Mouse (Mus musculus): ENCODE measurements around the gene Clasp1. TPM values are rescaled to one million over a fixed set of nuclear protein-coding genes. Genes with fewer than 3 reads are reported as not detected.
A peak's percentile ranks its signal among the peaks of the same experiment; 100 is the strongest.

Clasp1 gene
- total RNA-seq, 2 experiments from 2014 or later: 91.0 to 94.3 TPM

GRCm38 (mm10) chr1:118492811-118493210, 104.0 kb downstream of the Clasp1 start:
- no peak for DNase-seq (ENCODE audit: low spot score in 2 of 2)

- DNase-seq (ENCODE audit: low spot score in 2 of 2): no peak
These were observed 105.7 kb downstream of the Clasp1 start for GRCm38 (mm10) chr1:118494551-118494950.

GRCm38 (mm10) chr1:118498311-118498710, 109.5 kb downstream of the Clasp1 start:
- DNase-seq (ENCODE audit: low spot score in 2 of 2): peak; percentile 52 to 85

GRCm38 (mm10) chr1:118500606-118501005, 111.7 kb downstream of the Clasp1 start:
- DNase-seq (ENCODE audit: low spot score in 2 of 2): no peak

- DNase-seq (ENCODE audit: low spot score in 2 of 2): no peak
These were observed 112.8 kb downstream of the Clasp1 start for GRCm38 (mm10) chr1:118501691-118502090.

GRCm38 (mm10) chr1:118505746-118506145, 116.9 kb downstream of the Clasp1 start:
- DNase-seq (ENCODE audit: low spot score in 2 of 2): no peak

- DNase-seq (ENCODE audit: low spot score in 2 of 2): no peak
These were observed 122.1 kb downstream of the Clasp1 start for GRCm38 (mm10) chr1:118510996-118511395.

GRCm38 (mm10) chr1:118511738-118512530, 123.1 kb downstream of the Clasp1 start:
- no peak for DNase-seq (ENCODE audit: low spot score in 2 of 2)

GRCm38 (mm10) chr1:118516256-118516655, 127.4 kb downstream of the Clasp1 start:
- no peak for DNase-seq (ENCODE audit: low spot score in 2 of 2)

- no peak for DNase-seq (ENCODE audit: low spot score in 2 of 2)
These were observed 134.3 kb downstream of the Clasp1 start for GRCm38 (mm10) chr1:118523161-118523560.

GRCm38 (mm10) chr1:118525336-118525735, 136.5 kb downstream of the Clasp1 start:
- DNase-seq (ENCODE audit: low spot score in 2 of 2): no peak

- no peak for DNase-seq (ENCODE audit: low spot score in 2 of 2)
These were observed 140.4 kb downstream of the Clasp1 start for GRCm38 (mm10) chr1:118529213-118529612.

- peak in 1 of 2 experiments; percentile 79 for DNase-seq (ENCODE audit: low spot score in 2 of 2)
These were observed 142.4 kb downstream of the Clasp1 start for GRCm38 (mm10) chr1:118531259-118531658.

- peak in 1 of 2 experiments; percentile 40 for DNase-seq (ENCODE audit: low spot score in 2 of 2)
These were observed 147.2 kb downstream of the Clasp1 start for GRCm38 (mm10) chr1:118536021-118536420.

GRCm38 (mm10) chr1:118539046-118539445, 150.2 kb downstream of the Clasp1 start:
- no peak for DNase-seq (ENCODE audit: low spot score in 2 of 2)

GRCm38 (mm10) chr1:118542880-118543279, 154.0 kb downstream of the Clasp1 start:
- no peak for DNase-seq (ENCODE audit: low spot score in 2 of 2)

GRCm38 (mm10) chr1:118548769-118549168, 159.9 kb downstream of the Clasp1 start:
- DNase-seq (ENCODE audit: low spot score in 2 of 2): no peak

- peak in 1 of 2 experiments; percentile 69 for DNase-seq (ENCODE audit: low spot score in 2 of 2)
These were observed 162.3 kb downstream of the Clasp1 start for GRCm38 (mm10) chr1:118551152-118551551.

GRCm38 (mm10) chr1:118552071-118552470, 163.2 kb downstream of the Clasp1 start:
- DNase-seq (ENCODE audit: low spot score in 2 of 2): peak; percentile 32 to 53

- DNase-seq (ENCODE audit: low spot score in 2 of 2): no peak
These were observed 164.2 kb downstream of the Clasp1 start for GRCm38 (mm10) chr1:118553045-118553444.

- DNase-seq (ENCODE audit: low spot score in 2 of 2): no peak
These were observed 164.6 kb downstream of the Clasp1 start for GRCm38 (mm10) chr1:118553451-118553850.

- DNase-seq (ENCODE audit: low spot score in 2 of 2): no peak
These were observed 166.1 kb downstream of the Clasp1 start for GRCm38 (mm10) chr1:118554961-118555360.

- no peak for DNase-seq (ENCODE audit: low spot score in 2 of 2)
These were observed 170.9 kb downstream of the Clasp1 start for GRCm38 (mm10) chr1:118559716-118560115.

All from layer of hippocampus, adult 18-20 months (tissue).